Mouse (Mus musculus): Measurements from ENCODE around the gene Tent4b. TPM values are rescaled to one million over a fixed set of nuclear protein-coding genes. Genes with fewer than 3 reads are reported as not detected.

The Tent4b gene
- polyA plus RNA-seq (2014; fragmentation: Illumina TruSeq; extraction: RNeasy Lipid Tissue Mini Kit (QIAGEN cat#74804); ENCODE audit: low read depth, low replicate concordance) = 72.2 TPM

DNA sequence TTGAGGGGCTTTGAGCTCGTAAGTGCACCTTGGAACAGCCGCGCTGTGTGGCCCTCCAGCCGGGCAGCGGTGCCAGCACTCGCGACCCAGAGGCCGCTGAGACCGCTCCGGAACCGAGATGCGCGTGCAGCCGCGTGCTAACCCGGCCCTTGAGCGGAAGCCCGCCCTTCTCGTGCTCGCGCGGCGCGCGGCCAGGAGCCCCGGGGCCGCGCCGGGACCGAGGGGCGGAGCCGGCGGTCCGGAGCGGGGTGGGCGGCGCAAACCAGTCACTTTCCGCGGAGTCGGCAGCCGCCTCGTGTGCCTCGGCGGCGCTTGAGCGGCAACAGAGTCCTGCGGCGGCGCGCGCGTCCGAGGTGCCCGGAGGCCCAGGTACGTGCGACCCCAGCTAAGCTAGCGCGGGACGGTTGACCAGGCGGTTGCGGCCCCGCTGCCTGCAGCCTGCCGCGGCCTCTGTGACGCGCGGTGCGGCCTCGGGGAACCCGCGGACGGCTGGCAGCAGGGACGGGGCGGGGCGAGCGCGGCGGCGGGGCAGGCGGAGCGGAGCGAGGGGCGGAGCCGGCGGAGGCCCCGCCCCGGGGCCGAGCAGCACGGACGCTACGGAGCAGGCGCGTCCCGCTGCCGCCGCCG is at the start of gene Tent4b:
Gene Tent4b (plus strand): TSS at position 269 of the 627 bp plus-strand sequence.

DNA sequence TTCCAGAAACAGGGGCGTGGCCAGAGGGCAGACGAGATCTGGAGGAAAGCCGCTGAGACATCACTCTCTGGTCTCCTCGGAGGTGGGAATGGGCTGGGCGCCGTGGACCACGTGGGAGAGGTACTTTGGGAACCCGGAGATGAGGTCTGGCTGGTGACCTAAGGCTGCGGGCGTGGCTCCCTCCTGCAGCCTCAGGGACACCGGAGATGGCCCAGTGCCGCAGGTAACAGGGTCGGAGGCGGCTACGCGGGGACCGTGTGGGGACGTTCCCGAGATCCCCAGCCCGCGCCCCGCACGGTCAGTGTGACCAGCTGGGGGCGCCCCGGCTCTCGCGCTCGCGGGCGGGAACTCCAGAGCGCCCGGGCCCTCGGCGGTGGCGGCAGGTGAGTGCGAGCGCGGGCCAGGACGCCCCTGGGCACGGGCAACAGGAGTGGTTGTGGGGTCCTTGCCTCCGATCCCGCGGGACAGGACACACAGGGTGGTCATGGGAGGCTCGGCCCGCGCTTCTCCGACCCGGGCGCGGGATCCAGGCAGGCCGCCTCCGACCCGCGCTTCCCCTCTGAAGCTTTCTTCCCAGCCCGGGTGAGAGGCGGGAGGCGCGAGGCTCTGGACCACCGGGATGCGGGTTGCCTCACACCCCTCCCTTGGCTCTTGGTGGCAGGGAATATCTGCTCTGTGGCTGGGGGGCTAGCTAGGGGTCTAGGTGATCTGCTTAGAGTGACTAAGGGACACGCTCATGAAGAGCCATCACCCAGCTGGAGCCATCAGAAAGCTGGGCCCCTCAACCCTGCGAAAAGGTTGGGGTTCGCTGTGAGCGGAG is 73.4 kb downstream of the Tent4b start, which contains the start of gene Adcy7:
Gene Adcy7 (plus strand): TSS at position 173 of the 820 bp plus-strand sequence.

Other genes starting within 250 kb of the Tent4b start
- 0.41 TPM for gene Zfp423, start 239.6 kb upstream of the Tent4b start, polyA plus RNA-seq (2014; fragmentation: Illumina TruSeq; extraction: RNeasy Lipid Tissue Mini Kit (QIAGEN cat#74804); ENCODE audit: low read depth, low replicate concordance)
- gene Cnep1r1, start 80.4 kb upstream of the Tent4b start, polyA plus RNA-seq (2014; fragmentation: Illumina TruSeq; extraction: RNeasy Lipid Tissue Mini Kit (QIAGEN cat#74804); ENCODE audit: low read depth, low replicate concordance) = 111 TPM
- 30.0 TPM for gene Heatr3, start 61.4 kb upstream of the Tent4b start, polyA plus RNA-seq (2014; fragmentation: Illumina TruSeq; extraction: RNeasy Lipid Tissue Mini Kit (QIAGEN cat#74804); ENCODE audit: low read depth, low replicate concordance)
- gene Adcy7, start 73.2 kb downstream of the Tent4b start, polyA plus RNA-seq (2014; fragmentation: Illumina TruSeq; extraction: RNeasy Lipid Tissue Mini Kit (QIAGEN cat#74804); ENCODE audit: low read depth, low replicate concordance) = 9.3 TPM
- 64.9 TPM for gene Brd7, start 163.0 kb downstream of the Tent4b start, polyA plus RNA-seq (2014; fragmentation: Illumina TruSeq; extraction: RNeasy Lipid Tissue Mini Kit (QIAGEN cat#74804); ENCODE audit: low read depth, low replicate concordance)